ENCODE assay signal across 7 mouse cellular contexts in genomic region chr12:86911482-86911931, GRCm38 (mm10). TPM values are rescaled to one million over a fixed set of nuclear protein-coding genes. Genes with fewer than 3 reads are reported as not detected.
DNase-seq lines count a peak whose midpoint lies in the region; ATAC-seq and TF ChIP-seq lines count a peak whose summit lies in the region.

No protein-coding gene starts in this region.

- DNase-seq in neural tube, embryonic 11.5 days (ENCODE audit: low spot score) = peak; percentile 58
- DNase-seq in neural tube, embryonic 10.5 days (ENCODE audit: extremely low spot score, low spot score) = no peak
- peak; percentile 64 to 70 for DNase-seq in frontal cortex, postnatal 14 days (ENCODE audit: low spot score in 2 of 2)
- DNase-seq in limb, embryonic 14.5 days (ENCODE audit: low spot score) = no peak
- no peak for DNase-seq in thymus, postnatal 4 days
- DNase-seq in kidney, postnatal 14 days = no peak

- H3K4me2 ChIP-seq in neural tube, embryonic 11.5 days (ENCODE audit: low read depth) = no peak overlapping the region
- peak overlapping the region; percentile 20; the same call in 1 of the 2 replicates for H3K4me2 ChIP-seq in limb, embryonic 14.5 days (replicated peaks; ENCODE audit: low read depth, low read length, severe bottlenecking)

- WGBS in neural tube, embryonic 11.5 days = 28% methylated on average over 10 of the region's 10 CpGs
- WGBS in limb, embryonic 14.5 days = 19% methylated on average over 10 of the region's 10 CpGs

- peaks cover 53% of the 10 kb centered on the region for H3K27me3 ChIP-seq in neural tube, embryonic 11.5 days (ENCODE audit: control insufficient read depth, insufficient read depth, low read length)
- H3K27me3 ChIP-seq in limb, embryonic 14.5 days (ENCODE audit: control insufficient read depth, insufficient read depth, low read length) = no peaks in the 10 kb centered on the region

- H3K9ac ChIP-seq in neural tube, embryonic 11.5 days (ENCODE audit: low read length) = peak overlapping the region; percentile 33; the same call in 1 of the 2 replicates
- H3K9ac ChIP-seq in limb, embryonic 14.5 days (ENCODE audit: low read depth, low read length, severe bottlenecking) = no peak overlapping the region

- peak; percentile 75 for ATAC-seq in neural tube, embryonic 11.5 days (ENCODE audit: insufficient read depth, low FRiP score, low TSS enrichment)
- ATAC-seq in limb, embryonic 14.5 days (ENCODE audit: low FRiP score, low read depth) = peak; percentile 27; the same call in 1 of the 2 replicates
- ATAC-seq in activated CD4-positive, CD25-positive, alpha-beta regulatory T cell, adult 4 months = no peak

- H3K4me1 ChIP-seq in neural tube, embryonic 11.5 days (ENCODE audit: control insufficient read depth, insufficient read depth, low read length) = peaks cover 12% of the 10 kb centered on the region
- peaks cover 13% of the 10 kb centered on the region for H3K4me1 ChIP-seq in limb, embryonic 14.5 days (ENCODE audit: control insufficient read depth, insufficient read depth, low read length)

- TF ChIP-seq POLR2A in limb, embryonic 14.5 days (IDR thresholded peaks at IDR 0.05; ENCODE audit: borderline replicate concordance, extremely low read depth, insufficient read depth, insufficient read length) = no peak

- peak overlapping the region; percentile 73 for H3K27ac ChIP-seq in neural tube, embryonic 11.5 days (ENCODE audit: low read depth, low read length)
- no peak overlapping the region for H3K27ac ChIP-seq in limb, embryonic 14.5 days (replicated peaks; ENCODE audit: low read depth, low read length)

- no peak overlapping the region for H3K4me3 ChIP-seq in neural tube, embryonic 11.5 days (ENCODE audit: low read depth, low read length)
- H3K4me3 ChIP-seq in limb, embryonic 14.5 days (replicated peaks; ENCODE audit: low read length) = no peak overlapping the region

- H3K36me3 ChIP-seq in neural tube, embryonic 11.5 days (ENCODE audit: control insufficient read depth, insufficient read depth, low read length) = no peaks in the 10 kb centered on the region
- no peaks in the 10 kb centered on the region for H3K36me3 ChIP-seq in limb, embryonic 14.5 days (ENCODE audit: control insufficient read depth, insufficient read depth, low read length)

- H3K9me3 ChIP-seq in neural tube, embryonic 11.5 days (ENCODE audit: control insufficient read depth, low read length) = no peaks in the 10 kb centered on the region
- H3K9me3 ChIP-seq in limb, embryonic 14.5 days (ENCODE audit: control insufficient read depth, low read length) = no peaks in the 10 kb centered on the region

RNA-seq across cellular contexts. Expression of gene Irf2bpl, which starts 26.9 kb away (rescaled TPM):
- 19.4 and 20.6 TPM in 2 replicates for polyA plus RNA-seq in neural tube, embryonic 11.5 days (2014; fragmentation: Nextera tagmentation; extraction: Ambion mirVana)
- polyA plus RNA-seq in limb, embryonic 14.5 days (2012; rRNA removed) = 37.1 and 50.8 TPM in 2 replicates
- polyA plus RNA-seq in limb, embryonic 14.5 days (2014; fragmentation: Nextera tagmentation; extraction: Ambion mirVana) = 33.9 and 37.0 TPM in 2 replicates
- polyA plus RNA-seq in activated CD4-positive, CD25-positive, alpha-beta regulatory T cell, adult 4 months (2017; shearing (Covaris generic)) = 10 to 100 TPM in 1 of 2 experiments, 1 to 10 TPM in 1; 8.6 to 13.6 TPM

RNA-seq across cellular contexts. Expression of gene Cipc, which starts 35.3 kb away (rescaled TPM):
- polyA plus RNA-seq in neural tube, embryonic 11.5 days (2014; fragmentation: Nextera tagmentation; extraction: Ambion mirVana) = 40.1 and 42.8 TPM in 2 replicates
- 31.3 and 40.7 TPM in 2 replicates for polyA plus RNA-seq in limb, embryonic 14.5 days (2012; rRNA removed)
- polyA plus RNA-seq in limb, embryonic 14.5 days (2014; fragmentation: Nextera tagmentation; extraction: Ambion mirVana) = 20.0 and 21.4 TPM in 2 replicates
- 10 to 100 TPM; 19.8 to 20.1 TPM for polyA plus RNA-seq in activated CD4-positive, CD25-positive, alpha-beta regulatory T cell, adult 4 months (2017; shearing (Covaris generic))

Comparison
In these comparisons a context has a peak if more than half of its experiments do, and no peak if none do; other contexts are left out.
1. DNase-seq: peak in neural tube, embryonic 11.5 days (single experiment) and frontal cortex, postnatal 14 days (2 of 2); none in neural tube, embryonic 10.5 days (single experiment), limb, embryonic 14.5 days (single experiment), thymus, postnatal 4 days (single experiment) and kidney, postnatal 14 days (single experiment).